Mouse (Mus musculus): Measurements from ENCODE around the gene Herpud2.
A peak's percentile ranks its signal among the peaks of the same experiment; 100 is the strongest.

Gene Herpud2

GRCm38 (mm10) chr9:25151611-25152241, at the start of gene Herpud2:
Herpud2 (minus strand) TSS chr9:25151820.
- DNase-seq (ENCODE audit: inconsistent age in 2 of 2, low spot score in 1 of 2), result peak; percentile 98

- no peak for DNase-seq (ENCODE audit: inconsistent age in 2 of 2, low spot score in 1 of 2)
These were observed 49.4 kb upstream of the Herpud2 start for GRCm38 (mm10) chr9:25200987-25201386.

- no peak for DNase-seq (ENCODE audit: inconsistent age in 2 of 2, low spot score in 1 of 2)
These were observed 48.5 kb upstream of the Herpud2 start for GRCm38 (mm10) chr9:25200148-25200547.

- no peak for DNase-seq (ENCODE audit: inconsistent age in 2 of 2, low spot score in 1 of 2)
These were observed 45.1 kb upstream of the Herpud2 start for GRCm38 (mm10) chr9:25196746-25197145.

- DNase-seq (ENCODE audit: inconsistent age in 2 of 2, low spot score in 1 of 2), result no peak
These were observed 40.0 kb upstream of the Herpud2 start for GRCm38 (mm10) chr9:25191612-25192011.

GRCm38 (mm10) chr9:25186501-25186900, 34.9 kb upstream of the Herpud2 start:
- DNase-seq (ENCODE audit: inconsistent age in 2 of 2, low spot score in 1 of 2), result no peak

GRCm38 (mm10) chr9:25185854-25186253, 34.2 kb upstream of the Herpud2 start:
- no peak for DNase-seq (ENCODE audit: inconsistent age in 2 of 2, low spot score in 1 of 2)

GRCm38 (mm10) chr9:25184606-25185005, 33.0 kb upstream of the Herpud2 start:
- DNase-seq (ENCODE audit: inconsistent age in 2 of 2, low spot score in 1 of 2), result no peak

- no peak for DNase-seq (ENCODE audit: inconsistent age in 2 of 2, low spot score in 1 of 2)
These were observed 26.4 kb upstream of the Herpud2 start for GRCm38 (mm10) chr9:25178066-25178465.

GRCm38 (mm10) chr9:25177201-25177600, 25.6 kb upstream of the Herpud2 start:
- DNase-seq (ENCODE audit: inconsistent age in 2 of 2, low spot score in 1 of 2), result peak in 1 of 2 experiments; percentile 32

GRCm38 (mm10) chr9:25176562-25176961, 24.9 kb upstream of the Herpud2 start:
- no peak for DNase-seq (ENCODE audit: inconsistent age in 2 of 2, low spot score in 1 of 2)

- peak in 1 of 2 experiments; percentile 31 for DNase-seq (ENCODE audit: inconsistent age in 2 of 2, low spot score in 1 of 2)
These were observed 24.4 kb upstream of the Herpud2 start for GRCm38 (mm10) chr9:25175978-25176377.

GRCm38 (mm10) chr9:25175039-25175442, 23.4 kb upstream of the Herpud2 start:
- DNase-seq (ENCODE audit: inconsistent age in 2 of 2, low spot score in 1 of 2), result peak; percentile 61 to 70

- DNase-seq (ENCODE audit: inconsistent age in 2 of 2, low spot score in 1 of 2), result no peak
These were observed 23.0 kb upstream of the Herpud2 start for GRCm38 (mm10) chr9:25174614-25175013.

- peak; percentile 12 to 30 for DNase-seq (ENCODE audit: inconsistent age in 2 of 2, low spot score in 1 of 2)
These were observed 21.6 kb upstream of the Herpud2 start for GRCm38 (mm10) chr9:25173171-25173570.

GRCm38 (mm10) chr9:25169626-25170025, 18.0 kb upstream of the Herpud2 start:
- no peak for DNase-seq (ENCODE audit: inconsistent age in 2 of 2, low spot score in 1 of 2)

GRCm38 (mm10) chr9:25167458-25168084, 16.0 kb upstream of the Herpud2 start:
- DNase-seq (ENCODE audit: inconsistent age in 2 of 2, low spot score in 1 of 2), result peak; percentile 65 to 92

GRCm38 (mm10) chr9:25158218-25158617, 6.6 kb upstream of the Herpud2 start:
- DNase-seq (ENCODE audit: inconsistent age in 2 of 2, low spot score in 1 of 2), result no peak

- no peak for DNase-seq (ENCODE audit: inconsistent age in 2 of 2, low spot score in 1 of 2)
These were observed 4.8 kb upstream of the Herpud2 start for GRCm38 (mm10) chr9:25156377-25156776.

GRCm38 (mm10) chr9:25153066-25153465, 1.4 kb upstream of the Herpud2 start:
- no peak for DNase-seq (ENCODE audit: inconsistent age in 2 of 2, low spot score in 1 of 2)

- DNase-seq (ENCODE audit: inconsistent age in 2 of 2, low spot score in 1 of 2), result no peak
These were observed 837 bp upstream of the Herpud2 start for GRCm38 (mm10) chr9:25152457-25152856.

GRCm38 (mm10) chr9:25150791-25151610, 619 bp downstream of the Herpud2 start:
- DNase-seq (ENCODE audit: inconsistent age in 2 of 2, low spot score in 1 of 2), result peak; percentile 84 to 93
